Mouse (Mus musculus) megakaryocyte-erythroid progenitor cell, adult 5 weeks (primary cell): ENCODE results near the gene Olfr1355. TPM values are rescaled to one million over a fixed set of nuclear protein-coding genes. Genes with fewer than 3 reads are reported as not detected.

Source experiments
- polyA plus RNA-seq: library from polyadenylated mRNA; stranded (reverse); fragments of >175 nt; gene quantifications from 2 replicates; pipeline ENCODE4 v1.2.3, GENCODE M21; 2012

The Olfr1355 gene
- 0.02 TPM in 1 of 2 replicates, not detected in the other for polyA plus RNA-seq

GRCm38 (mm10) chr10:78875240-78875639, at the start of gene Olfr1355:
TSS of gene Olfr1355 (plus strand) at chr10:78875540.

GRCm38 (mm10) chr10:78852066-78852465, 23.3 kb upstream of the Olfr1355 start, which contains the start of gene Olfr1356:
TSS of gene Olfr1356 (minus strand) at chr10:78852166.

GRCm38 (mm10) chr10:78912871-78913270, 37.5 kb downstream of the Olfr1355 start, which contains the start of gene Olfr1354:
TSS of gene Olfr1354 (plus strand) at chr10:78913171.

Other genes starting within 250 kb of the Olfr1355 start
- not detected in 2 replicates for gene Casp14, start 157.2 kb upstream of the Olfr1355 start, polyA plus RNA-seq
- gene Ccdc105, start 122.5 kb upstream of the Olfr1355 start, polyA plus RNA-seq, result not detected in 2 replicates
- gene Slc1a6, start 95.0 kb upstream of the Olfr1355 start, polyA plus RNA-seq, result not detected in 2 replicates
- not detected in 2 replicates for gene Olfr1356, start 23.4 kb upstream of the Olfr1355 start, polyA plus RNA-seq
- not detected in 2 replicates for gene Olfr1354, start 37.6 kb downstream of the Olfr1355 start, polyA plus RNA-seq
- not detected in 2 replicates for gene Olfr8, start 75.1 kb downstream of the Olfr1355 start, polyA plus RNA-seq
- gene Olfr1353, start 87.8 kb downstream of the Olfr1355 start, polyA plus RNA-seq, result 0.02 TPM in 1 of 2 replicates, not detected in the other
- gene Olfr1352, start 105.5 kb downstream of the Olfr1355 start, polyA plus RNA-seq, result not detected in 2 replicates
- not detected in 2 replicates for gene Olfr1351, start 136.9 kb downstream of the Olfr1355 start, polyA plus RNA-seq
- gene Olfr57, start 153.2 kb downstream of the Olfr1355 start, polyA plus RNA-seq, result not detected in 2 replicates
- 0.63 and 0.91 TPM in 2 replicates for gene 2610008E11Rik, start 222.1 kb downstream of the Olfr1355 start, polyA plus RNA-seq